Mouse (Mus musculus): ENCODE data around the gene Kif17. TPM values are rescaled to one million over a fixed set of nuclear protein-coding genes. Genes with fewer than 3 reads are reported as not detected.

The Kif17 gene
- total and polyA plus RNA-seq, 2 experiments from 2014 or later: 5.0 to 6.3 TPM

- peaks cover 16% of the 10 kb centered on the region for H3K36me3 ChIP-seq (ENCODE audit: insufficient read depth, low read length)
- DNase-seq (ENCODE audit: low spot score) (peak; percentile 100), ATAC-seq (ENCODE audit: low FRiP score) (peak; percentile 96)
- H3K4me2 ChIP-seq (ENCODE audit: low read depth, low read length, poor library complexity, severe bottlenecking): peak within 1 kb of the TSS; percentile 87
- H3K9ac ChIP-seq (replicated peaks; ENCODE audit: low read length, poor library complexity, severe bottlenecking): peak within 1 kb of the TSS; percentile 91
- under 1% methylated on average over 59 of the region's 64 CpGs for WGBS
- no peak for TF ChIP-seq CTCF (IDR thresholded peaks at IDR 0.05)
- no peaks in the 10 kb centered on the region for H3K9me3 ChIP-seq (ENCODE audit: low read length)
- peak within 1 kb of the TSS; percentile 98 for H3K4me3 ChIP-seq (ENCODE audit: low read depth, low read length)
- peak within 1 kb of the TSS; percentile 72 for H3K27ac ChIP-seq (ENCODE audit: low read depth, low read length)
- no peaks in the 10 kb centered on the region for H3K27me3 ChIP-seq (ENCODE audit: insufficient read depth, low read length)
- peaks cover 11% of the 10 kb centered on the region for H3K4me1 ChIP-seq (ENCODE audit: insufficient read depth, low read length)
These were observed 54.3 kb downstream of the Kif17 start, which contains the start of gene Ddost for GRCm38 (mm10) chr4:138304340-138305104. Ddost (plus strand) TSS chr4:138304730.

DNA sequence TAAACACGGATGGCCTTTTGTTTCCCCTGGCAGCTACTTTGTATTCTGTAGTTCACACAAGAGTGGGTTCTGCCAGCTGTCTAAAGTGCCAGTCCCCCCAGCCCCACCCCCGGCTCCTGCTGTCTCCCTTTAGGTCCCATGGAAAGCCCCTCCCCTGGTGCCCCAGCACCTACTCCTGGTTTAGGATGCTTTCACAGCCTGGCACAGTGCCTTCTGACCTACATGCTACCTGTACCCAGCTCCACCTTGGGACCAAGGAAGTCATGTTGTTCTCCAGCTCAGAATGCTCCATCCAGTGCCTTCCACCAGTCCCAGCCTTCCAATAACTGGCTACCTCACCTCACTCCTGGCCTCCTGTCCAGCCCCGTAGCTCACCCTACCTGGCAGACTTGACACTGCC lies 56.8 kb downstream of the Kif17 start:
- H3K27ac ChIP-seq (ENCODE audit: low read depth, low read length): no peak overlapping the region
- no peak overlapping the region for H3K4me3 ChIP-seq (ENCODE audit: low read depth, low read length)
- no peak for ATAC-seq (ENCODE audit: low FRiP score)
- no peaks in the 10 kb centered on the region for H3K9me3 ChIP-seq (ENCODE audit: low read length)
- TF ChIP-seq CTCF (IDR thresholded peaks at IDR 0.05): no peak
- H3K4me2 ChIP-seq (ENCODE audit: low read depth, low read length, poor library complexity, severe bottlenecking): no peak overlapping the region
- no peak for DNase-seq (ENCODE audit: low spot score)
- WGBS: 78% methylated on average over 3 of the region's 3 CpGs
- H3K9ac ChIP-seq (replicated peaks; ENCODE audit: low read length, poor library complexity, severe bottlenecking): no peak overlapping the region
- no peaks in the 10 kb centered on the region for H3K27me3 ChIP-seq (ENCODE audit: insufficient read depth, low read length)
- H3K36me3 ChIP-seq (ENCODE audit: insufficient read depth, low read length): peaks cover 33% of the 10 kb centered on the region
- H3K4me1 ChIP-seq (ENCODE audit: insufficient read depth, low read length): peaks cover 11% of the 10 kb centered on the region

DNA sequence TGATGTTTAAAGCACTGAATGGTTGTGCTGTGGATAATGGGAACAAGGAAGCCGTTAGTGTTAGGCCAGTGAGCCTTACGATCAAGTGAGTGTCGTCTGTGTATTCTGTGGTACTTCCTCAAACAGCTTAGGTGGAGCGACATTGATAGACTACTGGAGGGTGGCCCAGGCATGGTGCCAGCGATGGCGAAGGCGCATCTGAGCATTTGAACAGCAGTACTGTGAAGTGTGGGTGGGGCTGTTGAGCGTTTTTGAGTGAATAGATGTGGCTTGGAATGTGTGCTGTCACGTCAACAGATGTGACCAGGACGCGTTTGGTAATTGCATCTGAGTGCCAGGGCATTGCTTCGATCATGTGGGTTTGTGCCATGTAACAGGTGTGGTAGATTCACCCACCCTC lies 57.5 kb downstream of the Kif17 start:
- TF ChIP-seq CTCF (IDR thresholded peaks at IDR 0.05): no peak
- Histone ChIP-seq H3K4me2 (ENCODE audit: low read depth, low read length, poor library complexity, severe bottlenecking) (no peak overlapping the region), H3K36me3 (ENCODE audit: insufficient read depth, low read length) (peaks cover 37% of the 10 kb centered on the region), H3K27ac (ENCODE audit: low read depth, low read length) (no peak overlapping the region), H3K9me3 (ENCODE audit: low read length) (no peaks in the 10 kb centered on the region), H3K27me3 (ENCODE audit: insufficient read depth, low read length) (no peaks in the 10 kb centered on the region), H3K9ac (replicated peaks; ENCODE audit: low read length, poor library complexity, severe bottlenecking) (no peak overlapping the region), H3K4me1 (ENCODE audit: insufficient read depth, low read length) (peaks cover 11% of the 10 kb centered on the region), H3K4me3 (ENCODE audit: low read depth, low read length) (no peak overlapping the region)
- DNase-seq (ENCODE audit: low spot score) (no peak), ATAC-seq (ENCODE audit: low FRiP score) (no peak)
- WGBS: 95% methylated on average over 12 of the region's 12 CpGs

GRCm38 (mm10) chr4:138310311-138310910 lies 60.2 kb downstream of the Kif17 start:
- Histone ChIP-seq H3K9me3 (ENCODE audit: low read length) (no peaks in the 10 kb centered on the region), H3K4me3 (ENCODE audit: low read depth, low read length) (no peak overlapping the region), H3K4me2 (ENCODE audit: low read depth, low read length, poor library complexity, severe bottlenecking) (no peak overlapping the region), H3K27ac (ENCODE audit: low read depth, low read length) (no peak overlapping the region), H3K4me1 (ENCODE audit: insufficient read depth, low read length) (peaks cover 5% of the 10 kb centered on the region), H3K27me3 (ENCODE audit: insufficient read depth, low read length) (no peaks in the 10 kb centered on the region), H3K36me3 (ENCODE audit: insufficient read depth, low read length) (peaks cover 57% of the 10 kb centered on the region), H3K9ac (replicated peaks; ENCODE audit: low read length, poor library complexity, severe bottlenecking) (no peak overlapping the region)
- ATAC-seq (ENCODE audit: low FRiP score) (no peak), DNase-seq (ENCODE audit: low spot score) (no peak)
- 96% methylated on average over 19 of the region's 19 CpGs for WGBS
- TF ChIP-seq CTCF (IDR thresholded peaks at IDR 0.05): no peak

GRCm38 (mm10) chr4:138311595-138311994 lies 61.4 kb downstream of the Kif17 start:
- ATAC-seq (ENCODE audit: low FRiP score) (0 out of 2 replicates have a peak, but pooled peaks have one; percentile 24), DNase-seq (ENCODE audit: low spot score) (peak; percentile 42)

GRCm38 (mm10) chr4:138312105-138312504 lies 61.9 kb downstream of the Kif17 start:
- H3K27me3 ChIP-seq (ENCODE audit: insufficient read depth, low read length): no peaks in the 10 kb centered on the region
- no peak overlapping the region for H3K27ac ChIP-seq (ENCODE audit: low read depth, low read length)
- 96% methylated on average over 3 of the region's 3 CpGs for WGBS
- peaks cover 68% of the 10 kb centered on the region for H3K36me3 ChIP-seq (ENCODE audit: insufficient read depth, low read length)
- H3K9me3 ChIP-seq (ENCODE audit: low read length): no peaks in the 10 kb centered on the region
- TF ChIP-seq CTCF (IDR thresholded peaks at IDR 0.05): no peak
- no peak overlapping the region for H3K9ac ChIP-seq (replicated peaks; ENCODE audit: low read length, poor library complexity, severe bottlenecking)
- no peak overlapping the region for H3K4me2 ChIP-seq (ENCODE audit: low read depth, low read length, poor library complexity, severe bottlenecking)
- no peaks in the 10 kb centered on the region for H3K4me1 ChIP-seq (ENCODE audit: insufficient read depth, low read length)
- no peak overlapping the region for H3K4me3 ChIP-seq (ENCODE audit: low read depth, low read length)
- ATAC-seq (ENCODE audit: low FRiP score) (no peak), DNase-seq (ENCODE audit: low spot score) (no peak)

More at GRCm38 (mm10) chr4:138311595-138311994, 61.4 kb downstream of the Kif17 start:
- Histone ChIP-seq H3K36me3 (ENCODE audit: insufficient read depth, low read length) (peaks cover 64% of the 10 kb centered on the region), H3K9me3 (ENCODE audit: low read length) (no peaks in the 10 kb centered on the region), H3K27me3 (ENCODE audit: insufficient read depth, low read length) (no peaks in the 10 kb centered on the region), H3K4me3 (ENCODE audit: low read depth, low read length) (no peak overlapping the region), H3K9ac (replicated peaks; ENCODE audit: low read length, poor library complexity, severe bottlenecking) (no peak overlapping the region), H3K4me2 (ENCODE audit: low read depth, low read length, poor library complexity, severe bottlenecking) (no peak overlapping the region), H3K4me1 (ENCODE audit: insufficient read depth, low read length) (no peaks in the 10 kb centered on the region), H3K27ac (ENCODE audit: low read depth, low read length) (no peak overlapping the region)
- TF ChIP-seq CTCF (IDR thresholded peaks at IDR 0.05): peak; percentile 83
- 63% methylated on average over 8 of the region's 8 CpGs for WGBS

Measured in midbrain, postnatal 0 days (tissue).